Mouse (Mus musculus): Measurements from ENCODE around the gene Foxn3.

GRCm38 (mm10) chr12:99230783-99231048 lies 332.7 kb downstream of the Foxn3 start:
- TF ChIP-seq CTCF (IDR thresholded peaks at IDR 0.05; ENCODE audit: low read depth, low read length) (no peak), POLR2A (IDR thresholded peaks at IDR 0.05; ENCODE audit: extremely low read depth, insufficient read depth, low read length) (no peak)

All from liver, adult 2 months (tissue).